Mouse (Mus musculus): ENCODE data around the gene Psg23. TPM values are rescaled to one million over a fixed set of nuclear protein-coding genes. Genes with fewer than 3 reads are reported as not detected.
"Not testable (repeated sequence)": the region's sequence is repeated elsewhere in the genome, so short reads cannot be mapped to it uniquely, and the experiment has no call there.

The Psg23 gene
- polyA plus RNA-seq (2014; fragmentation: Nextera tagmentation; extraction: Ambion mirVana) = not detected in 2 replicates

DNA sequence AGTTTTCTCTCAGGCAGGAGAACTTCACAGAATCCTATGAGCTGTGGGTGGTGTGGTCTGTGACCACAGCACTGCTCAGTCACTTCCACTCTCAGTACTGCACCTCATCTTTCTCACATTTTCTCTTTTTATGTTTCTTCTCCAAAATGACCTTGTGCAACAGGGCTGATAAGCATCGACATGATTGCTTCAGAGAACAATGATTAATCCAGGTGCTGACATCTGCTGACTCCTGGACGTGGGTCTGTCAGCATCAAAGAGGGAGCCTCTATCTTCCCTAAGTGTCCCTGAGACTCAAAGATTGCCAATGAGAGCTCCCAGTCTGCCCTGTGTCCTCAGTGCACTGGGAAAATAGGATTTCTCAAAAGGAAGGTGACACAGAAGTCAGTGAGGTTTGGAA, at the start of gene Psg23:
TSS of gene Psg23 (minus strand) at position 101 of the 400 bp plus-strand sequence.
- not testable (repeated sequence) for H3K4me3 ChIP-seq (ENCODE audit: low read depth, low read length); H3K4me2 ChIP-seq (ENCODE audit: low read depth, low read length); H3K36me3 ChIP-seq (replicated peaks; ENCODE audit: control insufficient read depth, insufficient read depth, low read depth, low read length); ATAC-seq (replicated peaks; ENCODE audit: insufficient number of reproducible peaks, low FRiP score, low TSS enrichment, low read depth); H3K4me1 ChIP-seq (ENCODE audit: control insufficient read depth, insufficient read depth, low read length); DNase-seq (ENCODE audit: low spot score); H3K9me3 ChIP-seq (replicated peaks; ENCODE audit: control insufficient read depth, low read length); H3K27me3 ChIP-seq (ENCODE audit: control insufficient read depth, insufficient read depth, low read length); H3K9ac ChIP-seq (replicated peaks; ENCODE audit: low read length); H3K27ac ChIP-seq (replicated peaks; ENCODE audit: low read depth, low read length)
- 60% methylated on average over 1 of the region's 2 CpGs for WGBS

DNA sequence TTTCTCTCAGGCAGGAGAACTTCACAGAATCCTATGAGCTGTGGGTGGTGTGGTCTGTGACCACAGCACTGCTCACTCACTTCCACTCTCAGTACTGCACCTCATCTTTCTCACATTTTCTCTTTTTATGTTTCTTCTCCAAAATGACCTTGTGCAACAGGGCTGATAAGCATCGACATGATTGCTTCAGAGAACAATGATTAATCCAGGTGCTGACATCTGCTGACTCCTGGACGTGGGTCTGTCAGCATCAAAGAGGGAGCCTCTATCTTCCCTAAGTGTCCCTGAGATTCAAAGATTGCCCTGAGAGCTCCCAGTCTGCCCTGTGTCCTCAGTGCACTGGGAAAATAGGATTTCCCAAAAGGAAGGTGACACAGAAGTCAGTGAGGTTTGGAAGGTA, 40.3 kb upstream of the Psg23 start, which contains the start of gene Psg21:
TSS of gene Psg21 (minus strand) at position 101 of the 400 bp plus-strand sequence.
- H3K4me3 ChIP-seq (ENCODE audit: low read depth, low read length); H3K27me3 ChIP-seq (ENCODE audit: control insufficient read depth, insufficient read depth, low read length); H3K9me3 ChIP-seq (replicated peaks; ENCODE audit: control insufficient read depth, low read length); H3K36me3 ChIP-seq (replicated peaks; ENCODE audit: control insufficient read depth, insufficient read depth, low read depth, low read length); H3K9ac ChIP-seq (replicated peaks; ENCODE audit: low read length); ATAC-seq (replicated peaks; ENCODE audit: insufficient number of reproducible peaks, low FRiP score, low TSS enrichment, low read depth); H3K4me2 ChIP-seq (ENCODE audit: low read depth, low read length); DNase-seq (ENCODE audit: low spot score); H3K27ac ChIP-seq (replicated peaks; ENCODE audit: low read depth, low read length); H3K4me1 ChIP-seq (ENCODE audit: control insufficient read depth, insufficient read depth, low read length): not testable (repeated sequence)
- 50% methylated on average over 1 of the region's 2 CpGs for WGBS

DNA sequence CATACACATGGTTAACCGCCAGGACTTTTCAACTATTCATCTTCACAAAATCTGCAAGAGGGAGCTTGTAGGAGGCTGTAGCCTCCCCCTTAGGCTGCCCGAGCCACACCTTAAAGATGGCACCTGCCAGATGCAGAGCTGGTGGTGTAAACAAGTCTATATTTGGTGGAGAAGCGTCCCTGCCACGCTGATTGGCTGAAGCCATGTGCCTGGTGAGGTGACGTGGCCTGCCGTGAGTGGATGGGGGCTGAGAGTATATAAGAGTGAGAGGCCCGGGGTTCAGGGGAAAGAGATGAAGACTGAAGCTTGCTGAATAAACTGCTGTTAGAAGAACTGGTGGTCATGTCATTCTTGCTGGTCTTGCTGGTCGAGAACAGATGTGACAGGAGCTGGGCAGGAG, 10.6 kb upstream of the Psg23 start:
- H3K9ac ChIP-seq (replicated peaks; ENCODE audit: low read length); ATAC-seq (replicated peaks; ENCODE audit: insufficient number of reproducible peaks, low FRiP score, low TSS enrichment, low read depth); H3K36me3 ChIP-seq (replicated peaks; ENCODE audit: control insufficient read depth, insufficient read depth, low read depth, low read length); H3K9me3 ChIP-seq (replicated peaks; ENCODE audit: control insufficient read depth, low read length); H3K4me3 ChIP-seq (ENCODE audit: low read depth, low read length); H3K4me2 ChIP-seq (ENCODE audit: low read depth, low read length); H3K4me1 ChIP-seq (ENCODE audit: control insufficient read depth, insufficient read depth, low read length); H3K27me3 ChIP-seq (ENCODE audit: control insufficient read depth, insufficient read depth, low read length); DNase-seq (ENCODE audit: low spot score); H3K27ac ChIP-seq (replicated peaks; ENCODE audit: low read depth, low read length): not testable (repeated sequence)
- 79% methylated on average over 8 of the region's 8 CpGs for WGBS

DNA sequence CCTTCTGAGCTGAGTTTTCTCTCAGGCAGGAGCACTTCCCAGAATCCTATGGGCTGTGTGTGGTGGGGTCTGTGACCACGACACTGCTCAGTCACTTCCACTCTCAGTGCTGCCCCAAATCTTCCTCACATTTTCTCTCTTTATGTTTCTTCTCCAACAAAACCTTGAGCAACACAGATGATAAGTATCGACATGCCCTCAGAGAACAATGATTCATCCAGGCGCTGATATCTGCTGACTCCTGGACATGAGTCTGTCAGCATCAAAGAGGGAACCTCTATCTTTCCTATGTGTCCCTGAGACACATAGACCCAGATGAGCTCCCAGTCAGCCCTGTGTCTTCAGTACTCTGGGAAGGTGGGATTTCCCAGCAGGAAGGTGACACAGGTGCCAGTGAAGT, 49.1 kb downstream of the Psg23 start, which contains the start of gene Psg27:
TSS of gene Psg27 (minus strand) at position 101 of the 400 bp plus-strand sequence.
- H3K9ac ChIP-seq (replicated peaks; ENCODE audit: low read length) = no peak within 1 kb of the TSS
- 89% methylated on average over 3 of the region's 3 CpGs for WGBS
- no peak within 1 kb of the TSS for H3K4me2 ChIP-seq (ENCODE audit: low read depth, low read length)
- H3K4me3 ChIP-seq (ENCODE audit: low read depth, low read length) = no peak within 1 kb of the TSS
- H3K4me1 ChIP-seq (ENCODE audit: control insufficient read depth, insufficient read depth, low read length) = no peaks in the 10 kb centered on the region
- no peak for ATAC-seq (replicated peaks; ENCODE audit: insufficient number of reproducible peaks, low FRiP score, low TSS enrichment, low read depth)
- H3K9me3 ChIP-seq (replicated peaks; ENCODE audit: control insufficient read depth, low read length) = no peaks in the 10 kb centered on the region
- H3K36me3 ChIP-seq (replicated peaks; ENCODE audit: control insufficient read depth, insufficient read depth, low read depth, low read length) = no peaks in the 10 kb centered on the region
- no peaks in the 10 kb centered on the region for H3K27me3 ChIP-seq (ENCODE audit: control insufficient read depth, insufficient read depth, low read length)
- no peak for DNase-seq (ENCODE audit: low spot score)
- H3K27ac ChIP-seq (replicated peaks; ENCODE audit: low read depth, low read length) = no peak within 1 kb of the TSS

DNA sequence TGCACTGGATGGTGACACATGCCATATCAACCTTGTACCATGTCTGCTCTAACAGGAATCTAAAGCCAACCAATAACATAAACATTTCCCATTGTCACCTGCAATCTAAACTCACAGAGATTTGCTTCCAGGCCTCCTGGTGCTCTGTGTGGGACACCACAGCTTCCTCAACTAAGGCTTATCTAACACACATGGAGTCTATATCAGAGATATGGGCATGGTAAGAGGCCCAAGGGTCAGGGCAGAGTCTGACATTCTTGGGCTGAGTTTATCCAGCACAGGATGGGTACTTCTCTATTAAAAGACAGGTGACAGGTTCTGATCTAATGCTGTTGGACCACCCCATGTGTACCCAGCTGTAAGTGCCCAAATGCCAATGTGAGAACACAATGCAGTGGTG, 56.5 kb downstream of the Psg23 start:
- Histone ChIP-seq H3K4me3 (ENCODE audit: low read depth, low read length) (no peak overlapping the region), H3K36me3 (replicated peaks; ENCODE audit: control insufficient read depth, insufficient read depth, low read depth, low read length) (no peaks in the 10 kb centered on the region), H3K27ac (replicated peaks; ENCODE audit: low read depth, low read length) (no peak overlapping the region), H3K9ac (replicated peaks; ENCODE audit: low read length) (no peak overlapping the region), H3K4me1 (ENCODE audit: control insufficient read depth, insufficient read depth, low read length) (no peaks in the 10 kb centered on the region), H3K4me2 (ENCODE audit: low read depth, low read length) (no peak overlapping the region), H3K27me3 (ENCODE audit: control insufficient read depth, insufficient read depth, low read length) (no peaks in the 10 kb centered on the region), H3K9me3 (replicated peaks; ENCODE audit: control insufficient read depth, low read length) (no peaks in the 10 kb centered on the region)
- ATAC-seq (replicated peaks; ENCODE audit: insufficient number of reproducible peaks, low FRiP score, low TSS enrichment, low read depth) (no peak), DNase-seq (ENCODE audit: low spot score) (no peak)

Other genes starting within 250 kb of the Psg23 start
- not detected in 2 replicates for gene Psg28, start 184.5 kb downstream of the Psg23 start, polyA plus RNA-seq (2014; fragmentation: Nextera tagmentation; extraction: Ambion mirVana)
- not detected in 2 replicates for gene Psg26, start 132.3 kb downstream of the Psg23 start, polyA plus RNA-seq (2014; fragmentation: Nextera tagmentation; extraction: Ambion mirVana)
- not detected in 2 replicates for gene Psg25, start 84.2 kb downstream of the Psg23 start, polyA plus RNA-seq (2014; fragmentation: Nextera tagmentation; extraction: Ambion mirVana)
- gene Psg27, start 49.2 kb downstream of the Psg23 start, polyA plus RNA-seq (2014; fragmentation: Nextera tagmentation; extraction: Ambion mirVana) = not detected in 2 replicates
- not detected in 2 replicates for gene Psg21, start 40.2 kb upstream of the Psg23 start, polyA plus RNA-seq (2014; fragmentation: Nextera tagmentation; extraction: Ambion mirVana)
- not detected in 2 replicates for gene Psg20, start 69.7 kb upstream of the Psg23 start, polyA plus RNA-seq (2014; fragmentation: Nextera tagmentation; extraction: Ambion mirVana)
- not detected in 2 replicates for gene Psg22, start 101.6 kb upstream of the Psg23 start, polyA plus RNA-seq (2014; fragmentation: Nextera tagmentation; extraction: Ambion mirVana)
- not detected in 2 replicates for gene Psg19, start 182.0 kb upstream of the Psg23 start, polyA plus RNA-seq (2014; fragmentation: Nextera tagmentation; extraction: Ambion mirVana)
- gene Psg17, start 205.1 kb upstream of the Psg23 start, polyA plus RNA-seq (2014; fragmentation: Nextera tagmentation; extraction: Ambion mirVana) = not detected in 2 replicates
- gene Mill2, start 223.5 kb upstream of the Psg23 start, polyA plus RNA-seq (2014; fragmentation: Nextera tagmentation; extraction: Ambion mirVana) = 0.20 and 0.33 TPM in 2 replicates